21 mouse cellular contexts compared by ENCODE assay signal in the genomic region with DNA sequence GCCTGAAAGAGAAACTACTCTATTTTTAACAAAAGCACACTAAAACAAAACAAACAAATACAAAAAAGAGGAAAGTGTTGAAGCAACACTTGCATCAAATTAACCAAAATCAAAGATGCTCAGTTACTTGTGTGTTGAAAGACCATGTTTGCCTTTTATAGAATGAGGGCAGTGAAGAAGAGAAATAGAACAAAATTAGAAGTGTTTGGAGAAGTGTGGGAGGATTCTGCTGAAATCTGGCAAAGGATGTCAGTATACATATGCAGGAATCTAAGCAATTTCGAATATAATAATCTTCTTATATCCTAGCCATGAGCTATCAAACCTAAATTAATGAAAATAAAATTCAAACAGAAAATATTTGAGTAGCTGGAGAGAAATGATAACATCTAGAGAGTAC.
A peak's percentile ranks its signal among the peaks of the same experiment; 100 is the strongest.
DNase-seq lines count a peak whose midpoint lies in the region; ATAC-seq lines count a peak whose summit lies in the region.
"Had no signal": no experiment of that assay in that cellular context is flagged by ENCODE, and none has a peak within 500 bp of the region (broad histone marks: within the 10 kb centered on the region; RNA-seq: fewer than 3 reads in every experiment).

No protein-coding gene starts in this region.

- ATAC-seq in frontal cortex, adult (ENCODE audit: low TSS enrichment), result peak; percentile 95
- ATAC-seq: activated CD4-positive, CD25-positive, alpha-beta regulatory T cell, adult 4 months; CD4-positive, CD25-positive, alpha-beta regulatory T cell, adult 4 months; forebrain, embryonic 14.5 days; forebrain, embryonic 16.5 days; Patski had no signal

- DNase-seq in frontal cortex, postnatal 14 days (ENCODE audit: low spot score in 2 of 2), result no peak
- DNase-seq in left cerebral cortex, adult 11 months (ENCODE audit: low spot score), result peak; percentile 3
- DNase-seq in left cerebral cortex, adult 9 months (ENCODE audit: low spot score in 2 of 2), result no peak
- no peak for DNase-seq in spleen, postnatal 4 days (ENCODE audit: low spot score in 2 of 2)
- DNase-seq: adrenal gland, adult 8-10 months; adrenal gland, postnatal 14 days; adrenal gland, postnatal 36 days; B cell, adult 2 months; cerebellum, adult 11 months; cerebellum, adult 18-20 months; cerebellum, adult 8-10 months; cerebellum, adult 9-11 months; cerebellum, postnatal 14 days; cerebellum, postnatal 36 days; embryo, embryonic 11 days had no signal
